Mouse (Mus musculus): Measurements from ENCODE around the gene Mdh2. TPM values are rescaled to one million over a fixed set of nuclear protein-coding genes. Genes with fewer than 3 reads are reported as not detected.

Gene Mdh2
- polyA plus RNA-seq, 1 experiment from 2014 or later, result 752 TPM

DNA sequence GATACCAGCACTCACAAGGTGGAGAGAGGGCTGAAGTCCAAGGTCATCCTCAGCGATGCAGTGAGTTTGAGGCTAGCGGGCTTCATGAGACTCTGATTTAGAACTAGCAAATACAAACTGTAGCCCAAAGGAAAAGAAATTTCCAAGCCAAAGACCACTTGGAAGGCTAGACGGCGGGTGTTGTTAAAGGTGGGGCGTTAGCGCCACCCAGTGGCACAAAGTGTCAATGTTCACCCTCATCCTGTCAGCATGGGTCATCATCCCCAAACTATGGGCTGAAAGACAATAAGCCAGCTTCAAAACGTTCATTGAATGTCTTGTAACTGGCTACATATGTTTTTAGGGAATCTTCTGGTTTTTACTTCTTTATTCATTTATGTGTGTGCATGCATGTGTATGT lies 14.8 kb upstream of the Mdh2 start:
- peak; percentile 93 for TF ChIP-seq CTCF (IDR thresholded peaks at IDR 0.05; ENCODE audit: low read depth)
- DNase-seq (ENCODE audit: low spot score) (peak; percentile 90), ATAC-seq (replicated peaks; ENCODE audit: low FRiP score, low read depth) (no peak)
- WGBS, result 2% methylated on average over 7 of the region's 7 CpGs
- no peaks in the 10 kb centered on the region for H3K36me3 ChIP-seq (ENCODE audit: insufficient read depth, low read length)
- no peaks in the 10 kb centered on the region for H3K9me3 ChIP-seq (replicated peaks; ENCODE audit: low read length)
- no peaks in the 10 kb centered on the region for H3K4me1 ChIP-seq (replicated peaks; ENCODE audit: insufficient read depth, low read length)
- H3K27ac ChIP-seq, result no peak overlapping the region
- no peak overlapping the region for H3K4me3 ChIP-seq (replicated peaks; ENCODE audit: low read depth, low read length)
- no peak overlapping the region for H3K4me2 ChIP-seq (ENCODE audit: low read length)
- no peak overlapping the region for H3K9ac ChIP-seq (ENCODE audit: low read depth, low read length)
- no peaks in the 10 kb centered on the region for H3K27me3 ChIP-seq (ENCODE audit: insufficient read depth, low read length)

DNA sequence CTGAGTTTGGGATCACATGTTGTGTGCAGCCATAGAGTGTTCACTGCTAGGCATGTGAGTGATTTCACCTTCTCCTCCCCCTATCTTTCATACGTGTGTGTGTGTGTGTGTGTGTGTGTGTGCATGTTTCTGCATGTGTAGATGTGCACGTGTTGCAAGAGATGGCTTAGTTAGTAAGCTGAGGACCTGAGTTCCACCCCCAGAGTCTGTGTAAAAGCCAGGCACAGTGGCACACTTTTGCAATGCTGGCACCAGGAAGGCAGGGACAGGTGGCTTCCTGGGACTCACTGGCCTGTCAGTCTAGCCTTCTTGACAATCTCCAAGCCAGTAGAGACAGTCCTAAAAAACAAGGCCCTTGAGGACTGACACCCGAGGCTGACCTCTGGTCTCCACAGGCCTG lies 13.3 kb upstream of the Mdh2 start:
- Histone ChIP-seq H3K4me3 (replicated peaks; ENCODE audit: low read depth, low read length) (no peak overlapping the region), H3K9me3 (replicated peaks; ENCODE audit: low read length) (no peaks in the 10 kb centered on the region), H3K4me2 (ENCODE audit: low read length) (no peak overlapping the region), H3K36me3 (ENCODE audit: insufficient read depth, low read length) (no peaks in the 10 kb centered on the region), H3K27me3 (ENCODE audit: insufficient read depth, low read length) (no peaks in the 10 kb centered on the region), H3K27ac (no peak overlapping the region), H3K9ac (ENCODE audit: low read depth, low read length) (no peak overlapping the region), H3K4me1 (replicated peaks; ENCODE audit: insufficient read depth, low read length) (no peaks in the 10 kb centered on the region)
- ATAC-seq (replicated peaks; ENCODE audit: low FRiP score, low read depth) (no peak), DNase-seq (ENCODE audit: low spot score) (no peak)
- WGBS, result 65% methylated on average over 3 of the region's 3 CpGs
- no peak for TF ChIP-seq CTCF (IDR thresholded peaks at IDR 0.05; ENCODE audit: low read depth)

DNA sequence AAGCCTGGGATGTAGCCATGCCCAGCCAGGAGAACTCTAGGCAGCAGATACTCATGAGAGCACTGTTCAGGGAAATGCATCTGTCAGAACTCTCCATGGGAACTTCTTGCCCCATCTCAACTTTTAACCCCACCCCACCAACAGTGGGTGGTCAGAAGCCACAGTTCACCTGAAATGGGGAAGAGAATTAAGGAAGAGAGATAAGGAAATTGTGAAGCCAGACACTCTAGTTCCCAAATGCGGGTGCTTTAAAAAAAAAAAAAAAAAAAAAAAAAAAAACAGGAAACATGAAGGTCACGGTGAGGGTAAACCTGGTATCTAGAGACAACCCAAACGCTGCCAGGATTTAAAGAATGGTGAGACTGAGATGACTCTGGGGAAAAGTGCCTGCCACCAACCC lies 5.8 kb upstream of the Mdh2 start:
- 0 out of 2 replicates have a peak, but pooled peaks cover 3% of the 10 kb centered on the region for H3K4me1 ChIP-seq (replicated peaks; ENCODE audit: insufficient read depth, low read length)
- no peak overlapping the region for H3K4me2 ChIP-seq (ENCODE audit: low read length)
- ATAC-seq (replicated peaks; ENCODE audit: low FRiP score, low read depth), result no peak
- H3K4me3 ChIP-seq (replicated peaks; ENCODE audit: low read depth, low read length), result no peak overlapping the region
- WGBS, result 30% methylated on average over 3 of the region's 3 CpGs
- no peak overlapping the region for H3K9ac ChIP-seq (ENCODE audit: low read depth, low read length)
- no peak for TF ChIP-seq CTCF (IDR thresholded peaks at IDR 0.05; ENCODE audit: low read depth)
- no peaks in the 10 kb centered on the region for H3K36me3 ChIP-seq (ENCODE audit: insufficient read depth, low read length)
- no peaks in the 10 kb centered on the region for H3K9me3 ChIP-seq (replicated peaks; ENCODE audit: low read length)
- no peaks in the 10 kb centered on the region for H3K27me3 ChIP-seq (ENCODE audit: insufficient read depth, low read length)
- no peak overlapping the region for H3K27ac ChIP-seq
- DNase-seq (ENCODE audit: low spot score), result no peak

DNA sequence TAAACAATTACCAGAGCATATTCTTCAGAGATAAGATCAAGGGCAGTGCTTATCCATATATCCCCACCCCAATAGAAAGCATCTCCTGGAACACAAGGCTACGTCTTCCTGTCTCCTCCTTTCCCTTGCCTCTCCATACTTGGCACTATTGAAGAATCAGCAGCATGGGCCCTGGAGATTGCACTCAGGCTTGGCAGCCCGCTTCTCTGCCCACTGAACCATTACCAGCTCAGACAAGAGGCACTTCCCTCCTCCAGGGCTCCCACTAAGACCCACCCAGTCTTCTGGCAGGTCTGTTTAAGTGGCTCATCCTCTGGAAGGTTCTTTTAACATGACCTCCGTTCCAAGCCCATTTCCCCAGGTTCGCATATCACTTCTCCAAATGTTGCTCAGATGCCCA lies 1.7 kb upstream of the Mdh2 start:
- H3K27ac ChIP-seq, result no peak overlapping the region
- WGBS, result 44% methylated on average over 4 of the region's 4 CpGs

DNA sequence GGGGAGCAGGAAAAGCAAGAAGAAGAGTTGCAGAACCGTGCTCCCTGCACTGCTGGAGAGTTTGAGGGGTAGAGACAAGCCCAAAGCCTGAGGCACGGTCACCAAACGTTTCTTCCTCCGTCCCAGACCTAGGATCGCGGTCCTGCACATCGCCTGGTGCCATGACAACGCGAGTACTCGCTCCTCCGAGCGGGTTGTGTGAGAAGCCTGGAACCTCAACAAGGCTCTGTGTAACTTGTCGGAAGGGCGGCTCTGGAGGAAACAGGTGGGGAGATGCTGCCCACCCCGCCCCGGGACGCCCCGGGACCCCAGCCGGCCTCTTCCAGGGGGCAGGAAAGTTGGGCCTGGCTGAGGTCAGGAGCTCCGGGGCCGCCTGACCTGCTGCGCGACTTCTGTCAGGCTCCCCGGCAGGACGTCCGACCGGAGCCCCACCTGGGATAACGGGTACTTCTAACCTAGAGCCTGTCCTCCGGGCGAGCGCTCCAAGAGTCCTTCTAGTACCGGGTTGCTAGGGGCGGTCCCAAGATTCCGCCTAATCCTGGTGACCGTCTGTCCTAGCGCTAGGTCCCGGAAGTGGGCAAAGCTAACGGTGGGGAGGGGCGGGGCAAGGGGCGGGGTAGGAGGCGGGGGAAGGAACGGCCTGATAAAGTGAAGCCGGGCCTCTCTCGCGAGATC lies 347 bp upstream of the Mdh2 start, which contains the start of gene Styxl1:
Gene Styxl1, minus strand, starts transcription at position 590 of the 675 bp plus-strand sequence.
- H3K27ac ChIP-seq, result peak within 1 kb of the TSS; percentile 98
- peak; percentile 53 for DNase-seq (ENCODE audit: low spot score)

More for the DNA sequence above, 1.7 kb upstream of the Mdh2 start:
- no peak overlapping the region for H3K4me2 ChIP-seq (ENCODE audit: low read length)
- peaks cover 14% of the 10 kb centered on the region; the same call in 1 of the 2 replicates for H3K4me1 ChIP-seq (replicated peaks; ENCODE audit: insufficient read depth, low read length)
- no peaks in the 10 kb centered on the region for H3K9me3 ChIP-seq (replicated peaks; ENCODE audit: low read length)
- no peak overlapping the region for H3K4me3 ChIP-seq (replicated peaks; ENCODE audit: low read depth, low read length)
- no peak for TF ChIP-seq CTCF (IDR thresholded peaks at IDR 0.05; ENCODE audit: low read depth)
- H3K36me3 ChIP-seq (ENCODE audit: insufficient read depth, low read length), result 0 out of 2 replicates have a peak, but pooled peaks cover under 1% of the 10 kb centered on the region
- DNase-seq (ENCODE audit: low spot score) (peak; percentile 50), ATAC-seq (replicated peaks; ENCODE audit: low FRiP score, low read depth) (no peak)
- no peak overlapping the region for H3K9ac ChIP-seq (ENCODE audit: low read depth, low read length)
- H3K27me3 ChIP-seq (ENCODE audit: insufficient read depth, low read length), result no peaks in the 10 kb centered on the region

DNA sequence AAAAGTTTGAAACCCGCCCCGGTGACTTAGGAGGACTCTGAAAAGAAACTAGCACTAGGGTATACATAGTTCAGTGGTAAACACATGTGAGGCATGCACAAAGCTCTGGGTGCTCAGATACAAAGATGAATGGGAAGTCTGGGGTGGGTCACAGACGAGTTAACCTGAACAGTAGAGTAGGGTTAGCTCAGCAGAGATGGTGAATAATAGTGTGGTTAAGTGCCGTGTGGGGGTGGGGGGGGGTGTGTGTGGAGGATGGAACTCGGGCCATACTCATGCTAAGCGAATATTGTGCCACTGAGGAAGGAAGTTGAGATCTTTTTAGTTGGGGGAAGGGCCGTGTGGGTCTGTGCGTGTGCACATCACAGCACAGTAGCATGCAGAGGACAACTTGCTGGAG lies 2.1 kb downstream of the Mdh2 start:
- 0 out of 2 replicates have a peak overlapping the region, but pooled peaks have one; percentile 74 for H3K4me2 ChIP-seq (ENCODE audit: low read length)
- H3K9me3 ChIP-seq (replicated peaks; ENCODE audit: low read length), result no peaks in the 10 kb centered on the region
- DNase-seq (ENCODE audit: low spot score), result no peak
- no peak overlapping the region for H3K27ac ChIP-seq
- H3K4me3 ChIP-seq (replicated peaks; ENCODE audit: low read depth, low read length), result no peak overlapping the region
- H3K27me3 ChIP-seq (ENCODE audit: insufficient read depth, low read length), result no peaks in the 10 kb centered on the region
- H3K4me1 ChIP-seq (replicated peaks; ENCODE audit: insufficient read depth, low read length), result peaks cover 14% of the 10 kb centered on the region; the same call in 1 of the 2 replicates
- peak overlapping the region; percentile 86; the same call in 1 of the 2 replicates for H3K9ac ChIP-seq (ENCODE audit: low read depth, low read length)
- TF ChIP-seq CTCF (IDR thresholded peaks at IDR 0.05; ENCODE audit: low read depth), result no peak
- WGBS, result 79% methylated on average over 8 of the region's 8 CpGs
- ATAC-seq (replicated peaks; ENCODE audit: low FRiP score, low read depth), result no peak
- H3K36me3 ChIP-seq (ENCODE audit: insufficient read depth, low read length), result peaks cover 25% of the 10 kb centered on the region

More for the DNA sequence above, 347 bp upstream of the Mdh2 start, which contains the start of gene Styxl1:
- WGBS, result 2% methylated on average over 45 of the region's 45 CpGs
- no peaks in the 10 kb centered on the region for H3K27me3 ChIP-seq (ENCODE audit: insufficient read depth, low read length)
- TF ChIP-seq CTCF (IDR thresholded peaks at IDR 0.05; ENCODE audit: low read depth), result no peak
- H3K4me3 ChIP-seq (replicated peaks; ENCODE audit: low read depth, low read length), result peak within 1 kb of the TSS; percentile 82
- H3K9ac ChIP-seq (ENCODE audit: low read depth, low read length), result peak within 1 kb of the TSS; percentile 86
- peaks cover 14% of the 10 kb centered on the region; the same call in 1 of the 2 replicates for H3K4me1 ChIP-seq (replicated peaks; ENCODE audit: insufficient read depth, low read length)
- no peaks in the 10 kb centered on the region for H3K9me3 ChIP-seq (replicated peaks; ENCODE audit: low read length)
- peak within 1 kb of the TSS; percentile 82 for H3K4me2 ChIP-seq (ENCODE audit: low read length)
- ATAC-seq (replicated peaks; ENCODE audit: low FRiP score, low read depth), result peak; percentile 92
- 0 out of 2 replicates have a peak, but pooled peaks cover 7% of the 10 kb centered on the region for H3K36me3 ChIP-seq (ENCODE audit: insufficient read depth, low read length)

Measured in kidney, postnatal 0 days (tissue).